Mouse (Mus musculus) liver, embryonic 14.5 days (tissue): Measurements from ENCODE around the gene Bcl11a. TPM values are rescaled to one million over a fixed set of nuclear protein-coding genes. Genes with fewer than 3 reads are reported as not detected.

Experiments
- ATAC-seq: fragments of 200-750 bp; cut with Nextera tagmentation; 2 replicates; pipeline ENCODE4 v1.8.0; 2017; ENCODE audit warnings: moderate number of reproducible peaks, mild to moderate bottlenecking, moderate library complexity; ENCODE audit not compliant: insufficient read depth
- DNase-seq, 3 experiments: peaks; one replicate each; pipeline ENCODE4 v3.0.0-alpha.2; 2012 to 2013; ENCODE audit warnings: low read depth in 3 of 3, low spot score in 3 of 3
- H3K27ac ChIP-seq: fragments of 300-500 bp; sonication (generic); 2 replicates; pipeline ENCODE4 v1.5.1; 2014; ENCODE audit warnings: moderate library complexity, mild to moderate bottlenecking, control low read depth, inconsistent platforms
- H3K27me3 ChIP-seq: fragments of 300-500 bp; sonication (generic); 2 replicates; pipeline ENCODE4 v1.6.1; 2014; ENCODE audit warnings: mild to moderate bottlenecking, low read length, moderate library complexity; ENCODE audit not compliant: control insufficient read depth, insufficient read depth
- H3K36me3 ChIP-seq: fragments of 300-500 bp; sonication (generic); replicated peaks from 2 replicates; pipeline ENCODE4 v1.6.1; 2014; ENCODE audit warnings: low read depth; ENCODE audit not compliant: control insufficient read depth, insufficient read depth
- H3K4me1 ChIP-seq, 2 experiments: fragments of 200-500 bp in 1 of 2; fragments of 300-500 bp in 1 of 2; sonication (generic) in 1 of 2; replicated peaks; 2 replicates each; pipeline ENCODE4 v1.6.1; 2012 to 2014; ENCODE audit warnings: antibody characterized with exemption in 1 of 2, inconsistent platforms in 1 of 2, low read length in 1 of 2; ENCODE audit not compliant: control insufficient read depth in 2 of 2, insufficient read depth in 2 of 2
- H3K4me2 ChIP-seq: fragments of 300-500 bp; sonication (generic); 2 replicates; pipeline ENCODE4 v1.6.1; 2014; ENCODE audit warnings: low read depth, mild to moderate bottlenecking, control low read depth, moderate library complexity
- H3K4me3 ChIP-seq, 2 experiments: fragments of 200-500 bp in 1 of 2; fragments of 300-500 bp in 1 of 2; sonication (generic) in 1 of 2; 2 replicates each; pipeline ENCODE4 v1.5.1; 2012 to 2014; ENCODE audit warnings: low read depth in 2 of 2, low read length in 2 of 2, mild to moderate bottlenecking in 2 of 2, control low read depth in 1 of 2, inconsistent platforms in 1 of 2, moderate library complexity in 1 of 2; ENCODE audit not compliant: insufficient read depth in 1 of 2
- H3K9ac ChIP-seq: fragments of 300-500 bp; sonication (generic); replicated peaks from 2 replicates; pipeline ENCODE4 v1.6.1; 2014; ENCODE audit warnings: mild to moderate bottlenecking, control low read depth, moderate library complexity
- H3K9me3 ChIP-seq: fragments of 300-500 bp; sonication (generic); 2 replicates; pipeline ENCODE4 v1.6.1; 2016; ENCODE audit warnings: low read length, mixed read lengths; ENCODE audit not compliant: control insufficient read depth
- CTCF ChIP-seq: IDR thresholded peaks from 2 replicates; pipeline ENCODE4 v1.5.1; 2016; ENCODE audit warnings: antibody characterized with exemption, low read depth, control low read depth
- EP300 ChIP-seq: IDR thresholded peaks from 2 replicates; pipeline ENCODE4 v1.6.1; 2016; ENCODE audit warnings: antibody characterized with exemption, low read depth
- WGBS: fragments of 180-500 bp; shearing (Covaris S2); extraction: QIAGEN DNeasy Blood & Tissue Kit; methylation state at CpG from one replicate; pipeline ENCODE4 v1.1.7; 2014; ENCODE audit not compliant: insufficient replicate concordance; 5-methylcytosine and 5-hydroxymethylcytosine counted together
- polyA plus RNA-seq, 2 experiments: library from polyadenylated mRNA; depleted of rRNA in 1 of 2; stranded (reverse) in 1 of 2; unstranded in 1 of 2; fragments of >200 nt; fragmentation: Nextera tagmentation in 1 of 2; extraction: Ambion mirVana in 1 of 2; gene quantifications; 2 replicates each; pipeline versions ENCODE4 v1.2.1 to v1.2.3; 2012 to 2014

The Bcl11a gene
- polyA plus RNA-seq, 2 experiments: 13.0 to 29.4 TPM

DNA sequence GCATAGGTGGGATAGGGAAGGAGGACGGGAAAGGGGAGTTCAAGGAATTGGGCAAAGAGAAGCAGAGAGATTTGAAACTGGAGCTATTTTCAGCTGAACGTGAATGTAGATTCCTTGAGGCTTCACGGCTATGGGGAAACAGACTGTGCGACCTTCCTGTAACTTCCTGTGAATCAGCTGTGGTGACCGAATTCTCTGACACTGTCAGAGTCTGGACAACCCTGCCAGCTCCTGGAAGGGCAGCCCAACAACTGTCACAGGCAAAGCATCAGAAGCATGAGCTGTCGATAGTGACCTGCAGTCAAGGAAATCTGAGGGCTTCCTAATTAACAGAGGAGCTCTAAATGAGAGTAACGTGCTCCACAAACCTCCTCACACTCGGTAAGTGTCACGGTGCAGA lies 64.5 kb downstream of the Bcl11a start:
- Histone ChIP-seq H3K4me1 (peaks cover 21 to 38% of the 10 kb centered on the region in 2 experiments), H3K9me3 (no peaks in the 10 kb centered on the region), H3K36me3 (peaks cover 17% of the 10 kb centered on the region), H3K9ac (no peak overlapping the region), H3K27ac (no peak overlapping the region; the same call in 1 of the 2 replicates), H3K4me2 (no peak overlapping the region), H3K4me3 (no peak overlapping the region), H3K27me3 (no peaks in the 10 kb centered on the region)
- 49% methylated on average over 9 of the region's 9 CpGs for WGBS
- DNase-seq (no peak), ATAC-seq (no peak)
- TF ChIP-seq CTCF (no peak), EP300 (no peak)

DNA sequence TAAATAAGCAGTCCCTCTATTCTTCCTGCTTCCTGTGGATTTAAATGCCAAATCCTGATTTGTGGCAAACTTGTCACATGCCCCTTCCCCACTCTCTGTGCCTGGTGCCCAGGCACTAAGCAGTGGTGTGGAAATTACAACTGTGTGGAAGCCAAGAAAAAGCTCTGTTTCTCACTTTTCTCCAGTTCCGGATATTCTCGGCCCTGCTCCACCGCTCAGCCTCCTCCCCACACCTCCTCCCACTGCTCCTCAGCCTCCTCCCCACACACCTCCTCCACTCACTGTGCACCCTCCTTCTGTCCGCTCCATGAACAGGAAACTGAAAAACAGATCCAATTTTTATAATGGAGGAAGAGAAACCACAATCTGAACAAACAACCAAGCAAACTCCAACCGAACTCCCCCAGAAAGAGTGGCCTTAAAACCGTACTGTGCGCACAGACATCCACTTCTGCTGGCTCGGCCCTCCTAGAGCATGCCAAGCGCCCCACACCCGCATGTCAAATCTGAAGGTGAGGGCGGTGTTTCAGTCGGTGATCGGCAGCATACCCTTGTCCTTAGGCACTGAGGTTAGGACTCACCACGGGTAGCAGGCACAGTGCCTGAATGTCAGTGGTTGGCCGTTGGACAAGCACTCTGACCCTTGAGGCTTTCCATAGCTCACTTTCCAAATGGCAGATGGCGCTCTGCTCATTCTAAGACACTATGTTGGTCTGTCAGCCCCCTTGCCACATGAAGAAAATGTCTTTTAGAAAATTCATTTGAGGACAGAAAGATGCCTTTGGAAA lies 66.5 kb downstream of the Bcl11a start:
- WGBS: 76% methylated on average over 16 of the region's 16 CpGs
- H3K27ac ChIP-seq: no peak overlapping the region
- H3K4me2 ChIP-seq: no peak overlapping the region
- no peak overlapping the region for H3K4me3 ChIP-seq
- no peaks in the 10 kb centered on the region for H3K9me3 ChIP-seq
- TF ChIP-seq EP300: no peak
- TF ChIP-seq CTCF: no peak
- no peaks in the 10 kb centered on the region for H3K27me3 ChIP-seq
- ATAC-seq (no peak), DNase-seq (no peak)
- H3K36me3 ChIP-seq: peaks cover 9% of the 10 kb centered on the region
- H3K4me1 ChIP-seq: peaks cover 20 to 44% of the 10 kb centered on the region in 2 experiments
- H3K9ac ChIP-seq: no peak overlapping the region; the same call in 1 of the 2 replicates

DNA sequence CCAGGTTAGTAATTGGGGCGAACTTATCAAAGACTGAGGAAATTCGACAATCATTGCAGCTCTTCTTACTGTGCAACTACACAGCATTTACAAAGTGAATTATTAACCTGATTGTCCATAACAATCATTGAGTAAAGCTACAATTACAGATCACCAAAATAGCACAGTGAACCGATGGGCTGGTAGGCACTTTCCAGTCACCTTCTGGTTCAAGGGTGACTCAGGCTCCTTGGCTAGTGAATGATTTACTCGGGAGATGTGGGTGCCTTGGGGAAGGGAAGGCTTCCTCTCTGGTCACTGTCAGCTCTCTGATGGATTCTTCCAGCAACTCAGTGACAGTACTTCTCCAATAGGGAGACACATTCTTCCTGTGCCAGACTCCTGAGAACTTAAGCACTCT lies 68.2 kb downstream of the Bcl11a start:
- DNase-seq (no peak), ATAC-seq (no peak)
- H3K4me3 ChIP-seq: no peak overlapping the region
- H3K4me1 ChIP-seq: peaks cover 20 to 43% of the 10 kb centered on the region in 2 experiments
- TF ChIP-seq CTCF (no peak), EP300 (no peak)
- H3K36me3 ChIP-seq: peaks cover 12% of the 10 kb centered on the region
- H3K9me3 ChIP-seq: no peaks in the 10 kb centered on the region
- 62% methylated on average over 4 of the region's 4 CpGs for WGBS
- no peak overlapping the region for H3K27ac ChIP-seq
- no peak overlapping the region for H3K9ac ChIP-seq
- no peak overlapping the region for H3K4me2 ChIP-seq
- no peaks in the 10 kb centered on the region for H3K27me3 ChIP-seq

DNA sequence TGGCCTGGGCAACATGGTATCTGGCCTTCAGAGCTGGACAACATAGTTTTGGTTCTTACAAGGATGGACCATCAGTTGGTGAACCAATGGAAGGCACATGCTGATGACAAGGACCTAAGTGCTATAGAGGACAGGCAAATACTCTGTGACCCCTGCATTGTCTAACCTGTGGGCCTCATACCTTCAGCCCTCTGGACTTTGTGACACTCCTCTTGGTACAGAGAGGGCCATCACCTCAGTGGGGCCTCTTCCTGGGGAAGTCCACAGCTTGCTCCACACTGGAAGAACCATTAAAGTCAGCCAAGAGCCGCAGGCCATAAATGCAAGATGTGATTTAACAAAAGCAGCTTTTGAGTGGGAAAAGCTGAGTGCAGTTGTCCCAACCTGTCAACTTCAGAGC lies 68.6 kb downstream of the Bcl11a start:
- Histone ChIP-seq H3K27me3 (no peaks in the 10 kb centered on the region), H3K4me2 (no peak overlapping the region), H3K4me1 (peaks cover 20 to 41% of the 10 kb centered on the region in 2 experiments), H3K4me3 (no peak overlapping the region), H3K27ac (no peak overlapping the region; the same call in 1 of the 2 replicates), H3K9ac (no peak overlapping the region), H3K36me3 (peaks cover 12% of the 10 kb centered on the region), H3K9me3 (no peaks in the 10 kb centered on the region)
- 78% methylated on average over 1 of the region's 1 CpGs for WGBS
- TF ChIP-seq EP300 (no peak), CTCF (no peak)
- ATAC-seq: no peak
- DNase-seq: no peak

DNA sequence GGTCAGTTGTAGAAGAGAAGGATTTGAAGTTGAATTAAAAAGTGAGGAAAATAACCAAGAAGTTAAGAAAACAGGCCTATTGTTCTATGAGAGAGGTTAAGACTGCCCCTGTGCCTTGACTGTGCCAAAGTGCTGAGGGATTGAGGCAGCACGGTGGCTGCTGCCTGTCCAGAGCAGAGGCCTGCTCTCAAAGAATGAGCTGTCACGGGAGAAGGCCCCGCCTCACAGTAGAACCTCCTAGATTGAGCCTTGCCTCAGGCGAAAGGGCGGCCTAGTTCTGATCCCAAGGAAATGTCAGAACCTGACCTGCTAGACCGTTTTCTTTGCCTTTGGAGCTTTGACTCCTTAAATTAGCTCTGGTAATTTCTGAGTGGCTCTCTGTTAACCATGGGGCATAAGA lies 69.8 kb downstream of the Bcl11a start:
- peaks cover 12% of the 10 kb centered on the region for H3K36me3 ChIP-seq
- H3K4me2 ChIP-seq: no peak overlapping the region
- TF ChIP-seq CTCF (no peak), EP300 (no peak)
- H3K27ac ChIP-seq: peak overlapping the region; percentile 60
- no peak for DNase-seq
- no peaks in the 10 kb centered on the region for H3K9me3 ChIP-seq
- H3K9ac ChIP-seq: peak overlapping the region; percentile 23
- WGBS: 43% methylated on average over 6 of the region's 6 CpGs
- peaks cover 20 to 34% of the 10 kb centered on the region in 2 experiments for H3K4me1 ChIP-seq
- H3K27me3 ChIP-seq: no peaks in the 10 kb centered on the region
- H3K4me3 ChIP-seq: no peak overlapping the region
- peak; percentile 58 for ATAC-seq
